Mouse (Mus musculus) CD4-positive, CD25-positive, alpha-beta regulatory T cell (primary cell): ENCODE measurements around the gene Fyb2. TPM values are rescaled to one million over a fixed set of nuclear protein-coding genes. Genes with fewer than 3 reads are reported as not detected.

Source experiments
- polyA plus RNA-seq: library from polyadenylated mRNA; unstranded; fragments of 100-300 nt; shearing (Covaris generic); gene quantifications from one replicate; pipeline ENCODE4 v1.2.1, GENCODE M21; 2017

The Fyb2 gene
- polyA plus RNA-seq, result not detected

GRCm38 (mm10) chr4:104913291-104914129 is at the start of gene Fyb2:
Gene Fyb2, plus strand, starts transcription at chr4:104913456.

GRCm38 (mm10) chr4:104876323-104876722 is 36.9 kb upstream of the Fyb2 start, which contains the start of gene C8a:
Gene C8a, minus strand, starts transcription at chr4:104876398.

Other genes starting within 250 kb of the Fyb2 start
- gene C8b, start 147.1 kb upstream of the Fyb2 start, polyA plus RNA-seq, result not detected
- gene Gm17662, start 56.1 kb upstream of the Fyb2 start, polyA plus RNA-seq, result not detected
- gene C8a, start 37.1 kb upstream of the Fyb2 start, polyA plus RNA-seq, result not detected
- 0.05 TPM for gene Prkaa2, start 196.4 kb downstream of the Fyb2 start, polyA plus RNA-seq
- 0.22 TPM for gene Plpp3, start 243.9 kb downstream of the Fyb2 start, polyA plus RNA-seq